Mouse (Mus musculus): ENCODE measurements around the gene Cdv3.

- TF ChIP-seq POLR2A (IDR thresholded peaks at IDR 0.05; ENCODE audit: insufficient read depth, low read depth, low read length): no peak
- TF ChIP-seq CTCF (IDR thresholded peaks at IDR 0.05): no peak
- no peak for TF ChIP-seq EP300 (IDR thresholded peaks at IDR 0.05; ENCODE audit: insufficient read depth, low read depth, low read length)
These were observed 13.0 kb upstream of the Cdv3 start for GRCm38 (mm10) chr9:103378686-103379085.

Data from heart, adult 2 months (tissue).